Mouse (Mus musculus) midbrain, embryonic 10.5 days (tissue): ENCODE measurements around the gene Meis1. TPM values are rescaled to one million over a fixed set of nuclear protein-coding genes. Genes with fewer than 3 reads are reported as not detected.

Experiments
- DNase-seq: peaks from one replicate; pipeline ENCODE4 v3.0.0-alpha.2; 2017; ENCODE audit warnings: low spot score
- H3K27ac ChIP-seq: fragments of 300-500 bp; sonication (generic); replicated peaks from 2 replicates; pipeline ENCODE4 v1.5.1; 2016; ENCODE audit warnings: mild to moderate bottlenecking
- H3K27me3 ChIP-seq: fragments of 300-500 bp; sonication (generic); 2 replicates; pipeline ENCODE4 v1.6.1; 2016; ENCODE audit warnings: low read depth, mild to moderate bottlenecking; ENCODE audit not compliant: poor library complexity, severe bottlenecking
- H3K36me3 ChIP-seq: fragments of 300-500 bp; sonication (generic); 2 replicates; pipeline ENCODE4 v1.6.1; 2016; ENCODE audit warnings: mild to moderate bottlenecking, moderate library complexity
- H3K4me1 ChIP-seq: fragments of 300-500 bp; sonication (generic); 2 replicates; pipeline ENCODE4 v1.6.1; 2016
- H3K4me3 ChIP-seq: fragments of 300-500 bp; sonication (generic); 2 replicates; pipeline ENCODE4 v1.5.1; 2016; ENCODE audit warnings: mild to moderate bottlenecking, moderate library complexity
- H3K9me3 ChIP-seq: fragments of 300-500 bp; sonication (generic); replicated peaks from 2 replicates; pipeline ENCODE4 v1.6.1; 2016; ENCODE audit warnings: mild to moderate bottlenecking
- WGBS: fragments of 180-500 bp; shearing (Covaris S2); methylation state at CpG from one replicate; pipeline ENCODE4 v1.1.7; 2016; 5-methylcytosine and 5-hydroxymethylcytosine counted together
- polyA plus RNA-seq: library from polyadenylated mRNA; unstranded; fragments of >200 nt; fragmentation: Nextera tagmentation; extraction: Ambion mirVana; gene quantifications from 2 replicates; pipeline ENCODE4 v1.2.1, GENCODE M21; 2016

Gene Meis1
- polyA plus RNA-seq, 1 experiment from 2014 or later, result 48.0 TPM

DNA sequence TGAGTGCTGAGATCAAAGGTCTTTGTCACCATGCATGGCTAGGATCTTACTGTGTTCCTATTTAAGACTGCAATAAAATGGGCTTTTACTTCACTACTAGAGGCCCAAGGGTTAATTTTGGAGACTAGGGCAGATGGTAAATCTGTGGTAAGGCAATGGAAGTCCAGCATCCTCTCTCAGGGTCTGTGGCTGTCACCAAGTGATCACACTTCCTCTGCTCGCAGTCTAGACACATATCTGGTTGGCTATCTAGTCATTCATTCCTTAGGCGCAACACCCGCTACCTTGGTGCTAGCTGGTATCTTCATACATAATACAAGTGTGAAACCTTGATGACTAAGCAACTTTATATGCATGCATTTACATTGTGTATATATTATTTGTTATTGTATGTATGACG is 22.0 kb downstream of the Meis1 start:
- 95% methylated on average over 4 of the region's 4 CpGs for WGBS
- Histone ChIP-seq H3K36me3 (peaks cover 79% of the 10 kb centered on the region), H3K27me3 (no peaks in the 10 kb centered on the region), H3K4me1 (peaks cover 13% of the 10 kb centered on the region; the same call in 1 of the 2 replicates), H3K27ac (no peak overlapping the region), H3K4me3 (no peak overlapping the region), H3K9me3 (0 out of 2 replicates have a peak, but pooled peaks cover 3% of the 10 kb centered on the region)
- DNase-seq, result no peak

DNA sequence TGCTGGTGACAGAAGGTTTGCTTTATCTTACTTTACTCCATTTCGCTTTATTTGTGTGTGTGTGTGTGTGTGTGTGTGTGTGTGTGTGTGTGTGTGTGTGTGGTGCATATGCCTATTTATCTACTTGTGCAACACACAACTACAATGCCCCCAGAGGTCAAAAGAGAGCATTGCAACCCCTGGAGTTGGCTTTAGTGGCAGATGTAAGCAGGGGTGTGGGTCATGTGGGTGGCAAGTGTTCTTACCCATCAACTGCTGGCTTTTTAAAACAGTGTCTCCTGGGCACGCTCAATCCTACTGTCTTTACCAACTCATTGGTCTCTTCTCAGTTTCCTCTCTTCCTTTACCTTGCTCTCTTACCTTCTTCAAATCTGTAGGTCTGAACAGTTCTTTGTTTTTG is 22.5 kb downstream of the Meis1 start:
- DNase-seq, result no peak
- H3K9me3 ChIP-seq, result 0 out of 2 replicates have a peak, but pooled peaks cover 3% of the 10 kb centered on the region
- H3K4me3 ChIP-seq, result no peak overlapping the region
- peaks cover 16% of the 10 kb centered on the region for H3K4me1 ChIP-seq
- H3K27ac ChIP-seq, result no peak overlapping the region
- WGBS, result 90% methylated on average over 2 of the region's 2 CpGs
- no peaks in the 10 kb centered on the region for H3K27me3 ChIP-seq
- H3K36me3 ChIP-seq, result peaks cover 78% of the 10 kb centered on the region

DNA sequence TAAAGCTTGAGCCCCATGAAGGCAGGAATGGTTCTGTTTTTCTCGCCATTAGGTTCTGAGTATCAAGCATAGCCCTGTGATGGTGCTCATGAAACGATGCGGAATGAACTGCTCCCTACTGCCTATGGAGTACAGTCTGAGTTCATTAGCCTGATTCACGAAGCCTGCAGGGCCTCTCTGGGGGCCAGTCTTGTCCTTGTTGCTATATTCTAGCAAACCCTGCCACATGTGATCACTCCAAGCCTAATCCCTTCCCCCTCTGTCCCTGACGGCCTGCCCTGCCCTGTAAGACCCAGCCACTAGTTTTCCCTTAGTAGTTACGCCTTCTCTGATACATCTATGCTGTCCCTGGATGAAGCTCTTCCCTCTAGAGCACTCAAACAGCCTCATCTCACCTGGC is 26.0 kb downstream of the Meis1 start:
- Histone ChIP-seq H3K27ac (no peak overlapping the region), H3K4me1 (peaks cover 50% of the 10 kb centered on the region)

DNA sequence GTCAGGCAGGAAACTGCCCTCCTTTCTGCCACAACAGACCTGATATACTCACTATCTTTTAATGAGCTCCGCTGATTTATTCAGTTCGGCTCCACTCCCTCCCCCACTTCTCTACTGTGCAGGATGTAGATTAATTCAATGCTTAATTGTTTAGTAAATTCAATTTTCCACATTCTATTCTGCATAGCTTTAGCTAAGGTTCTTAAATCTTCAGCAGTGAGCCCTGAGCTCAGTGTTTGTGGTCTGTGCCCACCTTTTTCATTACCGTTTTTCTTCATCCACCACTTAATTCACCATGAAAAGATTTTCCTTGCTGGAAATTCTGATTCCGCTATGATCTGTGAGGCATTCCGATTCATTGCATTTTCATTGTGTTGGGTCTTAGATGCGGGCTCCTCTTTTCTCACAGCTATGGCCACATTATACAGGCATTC is 28.5 kb downstream of the Meis1 start:
- peak overlapping the region; percentile 64; the same call in 1 of the 2 replicates for H3K27ac ChIP-seq
- 41% methylated on average over 6 of the region's 6 CpGs for WGBS
- no peaks in the 10 kb centered on the region for H3K9me3 ChIP-seq
- DNase-seq, result no peak
- peak overlapping the region; percentile 21 for H3K4me3 ChIP-seq
- H3K27me3 ChIP-seq, result 0 out of 2 replicates have a peak, but pooled peaks cover 5% of the 10 kb centered on the region
- peaks cover 64% of the 10 kb centered on the region for H3K36me3 ChIP-seq
- peaks cover 62% of the 10 kb centered on the region for H3K4me1 ChIP-seq

More for the DNA sequence above, 26.0 kb downstream of the Meis1 start:
- Histone ChIP-seq H3K9me3 (0 out of 2 replicates have a peak, but pooled peaks cover 3% of the 10 kb centered on the region), H3K4me3 (no peak overlapping the region), H3K36me3 (peaks cover 64% of the 10 kb centered on the region), H3K27me3 (no peaks in the 10 kb centered on the region)
- WGBS, result 73% methylated on average over 6 of the region's 6 CpGs
- DNase-seq, result no peak

DNA sequence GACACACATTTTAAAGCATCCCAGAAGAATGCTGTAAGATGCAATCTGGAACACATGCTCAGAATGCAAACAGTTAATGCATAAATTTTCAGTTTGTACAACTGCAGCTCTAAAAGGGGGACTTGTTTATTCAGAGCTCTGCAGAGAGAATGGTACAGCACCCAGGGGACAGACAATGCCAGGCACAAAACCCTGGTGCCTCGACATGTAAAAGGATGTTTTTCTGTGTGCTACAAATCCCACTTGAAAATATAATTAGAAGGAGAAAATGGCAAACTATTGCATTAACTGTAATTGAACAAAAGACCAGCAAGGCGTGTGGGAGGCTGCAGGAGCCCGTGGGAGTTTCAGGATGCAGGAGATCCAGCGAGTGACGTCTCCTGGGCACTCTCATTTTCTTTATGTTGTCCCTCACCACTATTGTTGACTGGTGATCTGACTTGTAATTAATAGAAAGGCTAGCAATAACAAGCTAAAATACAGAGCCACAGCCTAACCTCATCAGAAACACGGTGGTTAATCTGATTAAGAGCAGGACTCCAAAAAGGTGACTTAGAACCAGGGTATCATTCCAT is 29.0 kb downstream of the Meis1 start:
- peaks cover 62% of the 10 kb centered on the region for H3K4me1 ChIP-seq
- DNase-seq, result no peak
- H3K27me3 ChIP-seq, result 0 out of 2 replicates have a peak, but pooled peaks cover 5% of the 10 kb centered on the region
- H3K4me3 ChIP-seq, result peak overlapping the region; percentile 21
- H3K9me3 ChIP-seq, result no peaks in the 10 kb centered on the region
- peak overlapping the region; percentile 64 for H3K27ac ChIP-seq
- 40% methylated on average over 6 of the region's 6 CpGs for WGBS
- H3K36me3 ChIP-seq, result peaks cover 59% of the 10 kb centered on the region

DNA sequence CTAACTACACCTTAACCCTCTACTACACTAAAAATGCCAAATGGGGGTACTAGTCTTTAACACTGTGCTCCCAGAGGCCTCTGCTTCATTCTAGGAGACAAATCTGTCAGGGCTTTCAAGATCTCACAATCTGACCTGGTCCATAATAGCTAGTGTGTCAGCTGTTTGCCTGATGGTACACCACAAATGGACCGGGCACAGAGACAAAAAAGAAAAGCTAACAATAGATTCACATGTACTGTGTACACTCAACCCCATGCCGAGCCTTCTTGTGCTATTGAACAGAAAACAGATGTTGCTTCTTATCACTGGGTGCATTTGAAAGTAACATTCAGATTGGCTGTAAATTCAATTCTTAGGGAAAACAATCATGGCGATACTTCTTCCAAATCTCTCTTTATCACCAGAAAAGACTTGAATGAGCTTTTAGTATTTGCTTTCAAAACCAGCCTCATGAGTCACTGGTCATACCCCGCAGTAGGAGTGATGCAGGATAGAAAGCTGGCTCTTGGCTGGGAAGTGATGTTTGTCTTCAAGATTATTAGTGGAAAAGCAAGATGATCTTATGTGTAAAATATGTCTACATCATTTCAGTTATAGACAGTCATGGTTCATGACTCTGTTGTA is 30.0 kb downstream of the Meis1 start:
- H3K27me3 ChIP-seq, result 0 out of 2 replicates have a peak, but pooled peaks cover 5% of the 10 kb centered on the region
- DNase-seq, result no peak
- no peaks in the 10 kb centered on the region for H3K9me3 ChIP-seq
- peaks cover 56% of the 10 kb centered on the region for H3K36me3 ChIP-seq
- WGBS, result 76% methylated on average over 4 of the region's 4 CpGs
- no peak overlapping the region for H3K4me3 ChIP-seq
- peaks cover 64% of the 10 kb centered on the region for H3K4me1 ChIP-seq
- no peak overlapping the region for H3K27ac ChIP-seq

DNA sequence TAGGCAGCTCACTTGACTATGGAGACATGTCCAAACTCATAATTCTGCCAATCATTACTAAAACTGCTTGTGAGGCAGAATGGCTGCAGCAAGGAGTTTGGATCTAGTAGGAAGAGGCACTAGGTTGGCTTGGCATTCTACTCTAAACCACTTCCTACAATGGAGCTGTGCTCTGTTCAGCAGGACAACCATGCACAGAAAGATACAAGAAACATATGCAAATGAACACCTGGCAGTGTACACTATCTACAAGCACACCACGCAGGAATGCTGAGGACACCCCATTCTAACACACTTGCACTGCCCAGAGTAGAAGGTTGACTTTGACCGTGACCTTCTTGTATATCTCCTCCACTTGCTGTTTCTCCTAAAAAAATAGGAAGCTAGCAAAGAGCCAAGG is 35.0 kb downstream of the Meis1 start:
- Histone ChIP-seq H3K4me1 (peaks cover 59% of the 10 kb centered on the region), H3K27ac (no peak overlapping the region), H3K27me3 (0 out of 2 replicates have a peak, but pooled peaks cover 5% of the 10 kb centered on the region), H3K4me3 (no peak overlapping the region), H3K9me3 (no peaks in the 10 kb centered on the region), H3K36me3 (peaks cover 47% of the 10 kb centered on the region)
- 89% methylated on average over 2 of the region's 2 CpGs for WGBS
- DNase-seq, result no peak

DNA sequence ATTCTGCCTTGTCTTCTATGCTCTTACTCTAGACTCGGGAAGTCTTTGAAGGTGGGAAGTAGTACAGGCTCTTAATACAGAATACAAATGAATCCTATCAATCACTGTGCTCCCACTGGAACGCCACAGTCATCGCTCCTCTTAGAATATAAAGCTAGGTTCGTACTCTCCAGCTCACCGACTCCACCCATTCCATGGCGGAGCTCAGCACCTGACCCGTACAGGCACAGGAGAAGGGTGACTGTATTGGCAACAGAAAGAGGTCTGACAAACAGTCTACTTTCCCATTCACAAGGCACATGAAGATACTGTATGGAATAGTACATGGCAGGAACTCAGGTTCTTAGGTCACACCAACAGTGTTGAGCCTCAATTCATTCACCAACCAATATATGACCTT is 35.5 kb downstream of the Meis1 start:
- H3K36me3 ChIP-seq, result peaks cover 43% of the 10 kb centered on the region
- H3K9me3 ChIP-seq, result no peaks in the 10 kb centered on the region
- H3K4me3 ChIP-seq, result no peak overlapping the region
- H3K27ac ChIP-seq, result no peak overlapping the region
- H3K27me3 ChIP-seq, result 0 out of 2 replicates have a peak, but pooled peaks cover 5% of the 10 kb centered on the region
- DNase-seq, result no peak
- WGBS, result 86% methylated on average over 7 of the region's 7 CpGs
- H3K4me1 ChIP-seq, result peaks cover 53% of the 10 kb centered on the region

DNA sequence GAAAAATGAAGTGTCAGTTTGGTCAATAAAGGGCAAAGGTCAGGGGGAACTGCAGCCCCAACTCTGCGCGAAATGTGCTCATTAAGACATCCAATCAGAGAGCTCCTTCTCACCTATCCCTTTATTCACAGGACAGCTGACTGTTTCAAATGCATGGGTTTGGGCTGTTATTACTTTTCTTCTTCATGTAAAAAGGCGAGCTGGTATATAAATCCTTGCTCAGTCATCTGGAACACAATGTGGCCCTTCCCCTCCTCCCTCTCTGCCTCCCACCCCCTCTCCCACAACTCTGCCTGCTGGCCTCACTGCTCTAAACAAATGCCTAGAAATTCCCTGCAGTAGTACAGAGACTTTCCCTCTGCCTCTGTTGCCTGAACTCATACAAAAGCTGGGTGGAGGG is 36.5 kb downstream of the Meis1 start:
- DNase-seq, result no peak
- Histone ChIP-seq H3K36me3 (peaks cover 39% of the 10 kb centered on the region), H3K27ac (no peak overlapping the region; the same call in 1 of the 2 replicates), H3K27me3 (0 out of 2 replicates have a peak, but pooled peaks cover 5% of the 10 kb centered on the region), H3K4me1 (peaks cover 49% of the 10 kb centered on the region), H3K4me3 (no peak overlapping the region), H3K9me3 (no peaks in the 10 kb centered on the region)
- 18% methylated on average over 3 of the region's 3 CpGs for WGBS

DNA sequence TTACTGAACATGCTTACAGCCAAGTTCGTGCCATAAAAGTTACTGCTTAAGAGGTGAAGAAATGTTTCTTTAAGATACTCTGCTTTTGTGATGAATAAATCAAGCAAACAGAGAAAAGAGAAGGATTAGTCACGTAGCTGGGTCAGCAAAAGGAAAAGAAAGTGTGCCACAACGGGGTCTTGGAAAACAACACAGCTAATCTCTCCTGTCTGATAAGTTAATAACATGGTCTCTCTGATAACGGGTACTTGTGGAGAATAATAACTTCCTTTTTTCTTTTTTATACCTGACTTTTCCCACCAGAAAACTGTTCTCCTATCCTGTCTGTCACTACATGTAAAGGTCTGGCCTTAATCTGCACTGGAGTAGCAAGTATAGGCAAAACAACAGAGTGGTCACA is 37.4 kb downstream of the Meis1 start:
- WGBS, result 32% methylated on average over 4 of the region's 4 CpGs

DNA sequence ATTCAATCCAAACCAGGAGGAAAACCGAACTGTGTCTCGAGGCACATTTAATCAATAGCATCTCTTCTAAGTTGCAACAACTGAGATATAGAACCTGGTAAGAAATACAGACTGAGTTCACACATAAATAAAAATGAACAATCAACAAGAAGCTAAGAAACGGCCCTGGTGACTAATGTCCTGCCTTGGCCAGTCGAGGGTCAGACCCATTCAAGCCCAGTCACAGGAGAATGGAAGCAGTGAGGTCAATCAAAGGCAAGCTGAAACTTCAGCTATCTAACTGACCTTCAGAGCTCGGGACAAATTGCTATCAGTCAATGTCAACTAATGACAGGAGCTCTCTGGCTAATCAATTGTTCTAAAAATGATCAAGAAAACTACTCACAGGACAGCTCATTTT is 38.2 kb downstream of the Meis1 start:
- H3K36me3 ChIP-seq, result peaks cover 29% of the 10 kb centered on the region
- H3K4me3 ChIP-seq, result no peak overlapping the region
- no peak overlapping the region for H3K27ac ChIP-seq
- H3K27me3 ChIP-seq, result 0 out of 2 replicates have a peak, but pooled peaks cover 1% of the 10 kb centered on the region
- no peak for DNase-seq
- no peaks in the 10 kb centered on the region for H3K9me3 ChIP-seq
- H3K4me1 ChIP-seq, result peaks cover 38% of the 10 kb centered on the region
- WGBS, result 57% methylated on average over 5 of the region's 5 CpGs

More for the DNA sequence above, 37.4 kb downstream of the Meis1 start:
- DNase-seq, result no peak
- H3K27me3 ChIP-seq, result 0 out of 2 replicates have a peak, but pooled peaks cover 5% of the 10 kb centered on the region
- H3K4me3 ChIP-seq, result no peak overlapping the region
- peaks cover 32% of the 10 kb centered on the region for H3K36me3 ChIP-seq
- peaks cover 40% of the 10 kb centered on the region for H3K4me1 ChIP-seq
- H3K9me3 ChIP-seq, result no peaks in the 10 kb centered on the region
- no peak overlapping the region for H3K27ac ChIP-seq

DNA sequence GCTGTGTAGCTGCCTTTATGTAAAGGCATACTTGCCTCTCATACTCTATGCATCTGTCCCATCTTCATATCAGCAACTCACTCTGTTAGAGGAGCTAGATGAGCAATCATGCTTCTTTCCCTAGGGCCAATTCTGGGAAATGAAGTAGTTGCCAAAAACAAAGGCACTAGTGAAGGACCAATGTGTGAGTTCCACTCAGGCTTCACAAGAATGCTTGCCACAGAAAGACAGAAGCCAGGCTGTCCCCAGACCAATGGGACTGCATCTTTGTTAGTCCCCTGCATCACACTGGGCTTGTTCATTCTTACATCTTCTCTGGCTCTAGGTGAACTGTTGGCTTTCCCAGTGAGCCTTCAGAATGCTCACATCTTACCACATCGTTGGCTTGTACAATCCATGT is 43.7 kb downstream of the Meis1 start:
- Histone ChIP-seq H3K27me3 (no peaks in the 10 kb centered on the region), H3K36me3 (peaks cover 22% of the 10 kb centered on the region), H3K4me3 (no peak overlapping the region), H3K9me3 (no peaks in the 10 kb centered on the region), H3K4me1 (peaks cover 11% of the 10 kb centered on the region), H3K27ac (no peak overlapping the region)
- 91% methylated on average over 1 of the region's 1 CpGs for WGBS
- no peak for DNase-seq

DNA sequence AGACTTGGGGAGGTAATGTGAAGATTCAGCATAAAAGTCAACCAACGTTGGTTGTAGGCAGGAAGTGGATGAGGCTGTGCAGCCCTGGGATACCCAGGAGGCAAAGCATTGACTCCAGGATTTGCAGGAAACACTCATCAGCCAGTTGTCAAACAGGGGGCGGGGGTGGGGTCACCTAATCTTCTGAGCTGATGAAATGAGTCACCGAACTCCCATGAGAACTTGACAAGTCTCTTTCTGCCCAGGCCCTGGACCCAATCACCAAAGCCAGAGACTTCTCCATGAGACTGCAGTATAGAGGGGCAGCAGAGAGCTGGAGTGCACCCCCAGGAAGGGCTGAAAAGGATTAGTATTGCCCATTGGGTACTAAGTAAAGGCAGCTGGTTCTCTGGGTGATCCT is 45.0 kb downstream of the Meis1 start:
- no peak overlapping the region for H3K27ac ChIP-seq

More for the DNA sequence above, 45.0 kb downstream of the Meis1 start:
- 33% methylated on average over 3 of the region's 3 CpGs for WGBS
- H3K9me3 ChIP-seq, result no peaks in the 10 kb centered on the region
- no peaks in the 10 kb centered on the region for H3K27me3 ChIP-seq
- H3K4me3 ChIP-seq, result no peak overlapping the region
- H3K36me3 ChIP-seq, result peaks cover 26% of the 10 kb centered on the region
- DNase-seq, result no peak
- peaks cover 11% of the 10 kb centered on the region for H3K4me1 ChIP-seq
